Mouse (Mus musculus): ENCODE data around the gene Mafk. TPM values are rescaled to one million over a fixed set of nuclear protein-coding genes. Genes with fewer than 3 reads are reported as not detected.

The Mafk gene
- polyA plus RNA-seq, 1 experiment from 2014 or later, result 20.6 TPM

GRCm38 (mm10) chr5:139775216-139775926 lies 15.9 kb upstream of the Mafk start, which contains the start of gene Ints1:
Gene Ints1, minus strand, starts transcription at chr5:139775674.
- Histone ChIP-seq H3K4me2 (replicated peaks) (peak within 1 kb of the TSS; percentile 90), H3K27ac (replicated peaks) (no peak within 1 kb of the TSS), H3K9me3 (no peaks in the 10 kb centered on the region), H3K4me3 (peak within 1 kb of the TSS; percentile 80), H3K4me1 (peaks cover 13% of the 10 kb centered on the region), H3K36me3 (peaks cover 32% of the 10 kb centered on the region), H3K9ac (replicated peaks) (peak within 1 kb of the TSS; percentile 89), H3K27me3 (no peaks in the 10 kb centered on the region)
- WGBS, result under 1% methylated on average over 55 of the region's 55 CpGs
- peak; percentile 95 for ATAC-seq (replicated peaks)

GRCm38 (mm10) chr5:139776966-139777365 lies 14.3 kb upstream of the Mafk start:
- H3K27me3 ChIP-seq, result no peaks in the 10 kb centered on the region
- ATAC-seq (replicated peaks), result no peak
- 82% methylated on average over 5 of the region's 5 CpGs for WGBS

GRCm38 (mm10) chr5:139781406-139781805 lies 9.9 kb upstream of the Mafk start:
- Histone ChIP-seq H3K27me3 (no peaks in the 10 kb centered on the region), H3K9ac (replicated peaks) (no peak overlapping the region), H3K4me3 (no peak overlapping the region), H3K9me3 (no peaks in the 10 kb centered on the region), H3K4me1 (no peaks in the 10 kb centered on the region), H3K27ac (replicated peaks) (no peak overlapping the region), H3K4me2 (replicated peaks) (no peak overlapping the region), H3K36me3 (no peaks in the 10 kb centered on the region)
- no peak for ATAC-seq (replicated peaks)
- WGBS, result 91% methylated on average over 8 of the region's 8 CpGs

More at GRCm38 (mm10) chr5:139776966-139777365, 14.3 kb upstream of the Mafk start:
- Histone ChIP-seq H3K4me3 (no peak overlapping the region), H3K4me2 (replicated peaks) (no peak overlapping the region), H3K9ac (replicated peaks) (no peak overlapping the region), H3K27ac (replicated peaks) (no peak overlapping the region), H3K36me3 (peaks cover 16% of the 10 kb centered on the region), H3K4me1 (peaks cover 13% of the 10 kb centered on the region), H3K9me3 (no peaks in the 10 kb centered on the region)

- 53% methylated on average over 4 of the region's 4 CpGs for WGBS
- no peak for ATAC-seq (replicated peaks)
Observed at GRCm38 (mm10) chr5:139789466-139789865, 1.8 kb upstream of the Mafk start.

GRCm38 (mm10) chr5:139792159-139792775 lies 954 bp downstream of the Mafk start:
- H3K4me2 ChIP-seq (replicated peaks), result peak overlapping the region; percentile 99
- no peaks in the 10 kb centered on the region for H3K36me3 ChIP-seq
- H3K9me3 ChIP-seq, result no peaks in the 10 kb centered on the region
- peak overlapping the region; percentile 55 for H3K9ac ChIP-seq (replicated peaks)
- H3K27ac ChIP-seq (replicated peaks), result no peak overlapping the region
- 17% methylated on average over 11 of the region's 11 CpGs for WGBS
- ATAC-seq (replicated peaks), result no peak
- H3K4me1 ChIP-seq, result peaks cover 40% of the 10 kb centered on the region
- H3K27me3 ChIP-seq, result no peaks in the 10 kb centered on the region
- H3K4me3 ChIP-seq, result peak overlapping the region; percentile 59

More at GRCm38 (mm10) chr5:139789466-139789865, 1.8 kb upstream of the Mafk start:
- Histone ChIP-seq H3K4me3 (no peak overlapping the region), H3K9ac (replicated peaks) (no peak overlapping the region), H3K9me3 (no peaks in the 10 kb centered on the region), H3K4me1 (peaks cover 21% of the 10 kb centered on the region), H3K27me3 (no peaks in the 10 kb centered on the region), H3K36me3 (no peaks in the 10 kb centered on the region), H3K4me2 (replicated peaks) (no peak overlapping the region), H3K27ac (replicated peaks) (no peak overlapping the region)

GRCm38 (mm10) chr5:139792966-139793337 lies 1.6 kb downstream of the Mafk start:
- Histone ChIP-seq H3K9ac (replicated peaks) (no peak overlapping the region), H3K4me2 (replicated peaks) (no peak overlapping the region), H3K27me3 (no peaks in the 10 kb centered on the region), H3K4me1 (peaks cover 47% of the 10 kb centered on the region), H3K9me3 (no peaks in the 10 kb centered on the region), H3K36me3 (no peaks in the 10 kb centered on the region), H3K27ac (replicated peaks) (no peak overlapping the region), H3K4me3 (no peak overlapping the region)
- no peak for ATAC-seq (replicated peaks)
- 65% methylated on average over 3 of the region's 3 CpGs for WGBS

- no peak for ATAC-seq (replicated peaks)
- no peaks in the 10 kb centered on the region for H3K9me3 ChIP-seq
- no peak overlapping the region for H3K27ac ChIP-seq (replicated peaks)
- H3K9ac ChIP-seq (replicated peaks), result no peak overlapping the region
- H3K36me3 ChIP-seq, result no peaks in the 10 kb centered on the region
- no peaks in the 10 kb centered on the region for H3K27me3 ChIP-seq
- H3K4me3 ChIP-seq, result no peak overlapping the region
- 68% methylated on average over 11 of the region's 11 CpGs for WGBS
- no peak overlapping the region for H3K4me2 ChIP-seq (replicated peaks)
- peaks cover 52% of the 10 kb centered on the region for H3K4me1 ChIP-seq
Observed at GRCm38 (mm10) chr5:139793338-139794089, 2.2 kb downstream of the Mafk start.

GRCm38 (mm10) chr5:139794137-139794536 lies 2.8 kb downstream of the Mafk start:
- H3K27me3 ChIP-seq, result no peaks in the 10 kb centered on the region
- no peaks in the 10 kb centered on the region for H3K36me3 ChIP-seq
- no peak overlapping the region for H3K4me3 ChIP-seq
- H3K9ac ChIP-seq (replicated peaks), result no peak overlapping the region
- 89% methylated on average over 5 of the region's 5 CpGs for WGBS
- H3K9me3 ChIP-seq, result no peaks in the 10 kb centered on the region
- no peak overlapping the region for H3K4me2 ChIP-seq (replicated peaks)
- no peak for ATAC-seq (replicated peaks)
- no peak overlapping the region for H3K27ac ChIP-seq (replicated peaks)
- peaks cover 59% of the 10 kb centered on the region for H3K4me1 ChIP-seq

GRCm38 (mm10) chr5:139794938-139795337 lies 3.6 kb downstream of the Mafk start:
- Histone ChIP-seq H3K4me1 (peaks cover 63% of the 10 kb centered on the region), H3K27me3 (no peaks in the 10 kb centered on the region), H3K9ac (replicated peaks) (no peak overlapping the region), H3K9me3 (no peaks in the 10 kb centered on the region), H3K36me3 (peaks cover under 1% of the 10 kb centered on the region; the same call in 1 of the 2 replicates), H3K4me2 (replicated peaks) (no peak overlapping the region), H3K27ac (replicated peaks) (no peak overlapping the region), H3K4me3 (no peak overlapping the region)
- ATAC-seq (replicated peaks), result no peak
- WGBS, result 81% methylated on average over 10 of the region's 10 CpGs

- peak overlapping the region; percentile 91; the same call in 1 of the 2 replicates for H3K27ac ChIP-seq (replicated peaks)
- no peak overlapping the region for H3K4me3 ChIP-seq
- 70% methylated on average over 9 of the region's 9 CpGs for WGBS
- peaks cover 11% of the 10 kb centered on the region for H3K36me3 ChIP-seq
- no peaks in the 10 kb centered on the region for H3K9me3 ChIP-seq
- H3K9ac ChIP-seq (replicated peaks), result no peak overlapping the region
- no peaks in the 10 kb centered on the region for H3K27me3 ChIP-seq
- peaks cover 60% of the 10 kb centered on the region for H3K4me1 ChIP-seq
- H3K4me2 ChIP-seq (replicated peaks), result no peak overlapping the region
- ATAC-seq (replicated peaks), result no peak
Observed at GRCm38 (mm10) chr5:139796001-139796620, 4.8 kb downstream of the Mafk start.

GRCm38 (mm10) chr5:139796900-139797299 lies 5.6 kb downstream of the Mafk start:
- Histone ChIP-seq H3K36me3 (peaks cover 13% of the 10 kb centered on the region), H3K4me2 (replicated peaks) (peak overlapping the region; percentile 54), H3K27ac (replicated peaks) (peak overlapping the region; percentile 91), H3K4me1 (peaks cover 56% of the 10 kb centered on the region), H3K9ac (replicated peaks) (no peak overlapping the region), H3K9me3 (no peaks in the 10 kb centered on the region), H3K4me3 (no peak overlapping the region), H3K27me3 (no peaks in the 10 kb centered on the region)
- ATAC-seq (replicated peaks), result peak; percentile 15
- WGBS, result 14% methylated on average over 13 of the region's 13 CpGs

All from forebrain, embryonic 15.5 days (tissue).